Mouse (Mus musculus): ENCODE results near the gene Tnip2. TPM values are rescaled to one million over a fixed set of nuclear protein-coding genes. Genes with fewer than 3 reads are reported as not detected.

The Tnip2 gene
- total and polyA plus RNA-seq, 3 experiments = 16.0 to 26.8 (median 23.4) TPM

DNA sequence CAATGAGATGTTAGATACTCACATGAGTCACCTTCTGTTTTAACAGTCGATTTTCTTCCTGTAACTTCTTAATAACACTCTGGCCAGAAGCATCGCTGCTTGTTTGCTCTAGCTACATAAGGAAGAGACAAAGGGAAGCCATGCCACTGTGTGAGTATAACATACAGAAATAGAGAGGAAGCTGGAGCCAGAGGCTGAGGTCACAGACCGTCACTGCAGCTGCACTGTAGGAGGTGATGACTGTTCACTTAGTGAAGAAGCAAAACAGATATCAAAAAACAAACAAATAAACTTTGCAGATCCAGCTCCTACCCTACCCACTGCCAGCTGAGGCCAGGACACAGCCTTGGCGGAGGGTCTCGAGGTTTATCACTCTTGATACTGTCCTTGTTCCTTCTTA is 12.9 kb downstream of the Tnip2 start:
- Histone ChIP-seq H3K27ac (ENCODE audit: insufficient read depth, low read depth) (no peak overlapping the region), H3K9ac (ENCODE audit: insufficient read depth, low read depth) (no peak overlapping the region), H3K4me1 (ENCODE audit: control insufficient read depth in 1 of 2, insufficient read depth in 2 of 2) (peaks cover 0 to 23% of the 10 kb centered on the region in 2 experiments; a peak in 2 of 4 replicates), H3K4me2 (ENCODE audit: insufficient read depth, low read depth, poor library complexity, severe bottlenecking) (no peak overlapping the region), H3K79me2 (replicated peaks; ENCODE audit: control insufficient read depth, extremely low read depth, insufficient read depth, poor library complexity, severe bottlenecking) (0 out of 2 replicates have a peak, but pooled peaks cover 2% of the 10 kb centered on the region), H3K9me3 (replicated peaks; ENCODE audit: low read length) (no peaks in the 10 kb centered on the region), H3K4me3 (replicated peaks in 1 of 3; ENCODE audit: low read depth in 2 of 3, low read length in 2 of 3, poor library complexity in 1 of 3) (no peak overlapping the region), H3K27me3 (replicated peaks) (no peaks in the 10 kb centered on the region), H3K36me3 (replicated peaks in 1 of 2; ENCODE audit: control insufficient read depth in 1 of 2, insufficient read depth in 1 of 2, low read length in 1 of 2) (peaks cover 50 to 79% of the 10 kb centered on the region in 2 experiments)
- in situ Hi-C loops (cut with MboI; ENCODE audit: low pct_ligation_motif_present, low pct_unique_long_range_greater_than_20kb, low sequenced_read_pairs) = no loop called here
- dilution Hi-C loops (cut with MboI; ENCODE audit: extremely low pct_ligation_motif_present, extremely low pct_unique_long_range_greater_than_20kb, low sequenced_read_pairs) = no loop called here
- TF ChIP-seq ZMIZ1 (IDR thresholded peaks at IDR 0.05; ENCODE audit: low read depth, low read length) (no peak), NELFE (IDR thresholded peaks at IDR 0.05; ENCODE audit: low read depth, low read length) (no peak), MYC (IDR thresholded peaks at IDR 0.05; ENCODE audit: low read depth, low read length) (no peak), ELF1 (IDR thresholded peaks at IDR 0.05; ENCODE audit: low read depth, low read length) (no peak)
- no peak for DNase-seq (ENCODE audit: extremely low read depth)

- Histone ChIP-seq H3K9ac (ENCODE audit: insufficient read depth, low read depth) (no peak overlapping the region), H3K9me3 (replicated peaks; ENCODE audit: low read length) (no peaks in the 10 kb centered on the region), H3K36me3 (replicated peaks in 1 of 2; ENCODE audit: control insufficient read depth in 1 of 2, insufficient read depth in 1 of 2, low read length in 1 of 2) (peaks cover 36 to 64% of the 10 kb centered on the region in 2 experiments), H3K79me2 (replicated peaks; ENCODE audit: control insufficient read depth, extremely low read depth, insufficient read depth, poor library complexity, severe bottlenecking) (no peaks in the 10 kb centered on the region), H3K4me2 (ENCODE audit: insufficient read depth, low read depth, poor library complexity, severe bottlenecking) (no peak overlapping the region), H3K4me1 (ENCODE audit: control insufficient read depth in 1 of 2, insufficient read depth in 2 of 2) (peaks cover 0 to 13% of the 10 kb centered on the region in 2 experiments; a peak in 2 of 4 replicates), H3K4me3 (replicated peaks in 1 of 3; ENCODE audit: low read depth in 2 of 3, low read length in 2 of 3, poor library complexity in 1 of 3) (no peak overlapping the region), H3K27ac (ENCODE audit: insufficient read depth, low read depth) (no peak overlapping the region), H3K27me3 (replicated peaks) (no peaks in the 10 kb centered on the region)
- dilution Hi-C loops (cut with MboI; ENCODE audit: extremely low pct_ligation_motif_present, extremely low pct_unique_long_range_greater_than_20kb, low sequenced_read_pairs) (no loop called here), in situ Hi-C loops (cut with MboI; ENCODE audit: low pct_ligation_motif_present, low pct_unique_long_range_greater_than_20kb, low sequenced_read_pairs) (no loop called here)
- DNase-seq (ENCODE audit: extremely low read depth) = no peak
- no peak for TF ChIP-seq CHD1 (IDR thresholded peaks at IDR 0.05; ENCODE audit: low read depth, low read length)
- no peak for TF ChIP-seq CTCF (conservative IDR thresholded peaks at IDR 0.05 in 1 of 2, IDR thresholded peaks at IDR 0.05 in 1 of 2; ENCODE audit: low read depth in 2 of 2, low read length in 2 of 2)
- TF ChIP-seq ZNF384 (IDR thresholded peaks at IDR 0.05; ENCODE audit: low read depth, low read length) = no peak
- no peak for TF ChIP-seq MEF2A (IDR thresholded peaks at IDR 0.05; ENCODE audit: borderline replicate concordance, low read depth, low read length)
- TF ChIP-seq MAFK (IDR thresholded peaks at IDR 0.05; ENCODE audit: insufficient replicate concordance, low read length) = no peak
- TF ChIP-seq EP300 (IDR thresholded peaks at IDR 0.05; ENCODE audit: low read length) = no peak
- no peak for TF ChIP-seq E2F4 (IDR thresholded peaks at IDR 0.05; ENCODE audit: insufficient replicate concordance, low read depth, low read length)
- TF ChIP-seq SIN3A (IDR thresholded peaks at IDR 0.05; ENCODE audit: low read length) = no peak
- TF ChIP-seq ELF1 (IDR thresholded peaks at IDR 0.05; ENCODE audit: low read depth, low read length) = no peak
- TF ChIP-seq RAD21 (IDR thresholded peaks at IDR 0.05; ENCODE audit: low read depth, low read length) = no peak
- no peak for TF ChIP-seq MYC (IDR thresholded peaks at IDR 0.05; ENCODE audit: low read depth, low read length)
- no peak for TF ChIP-seq NELFE (IDR thresholded peaks at IDR 0.05; ENCODE audit: low read depth, low read length)
Measured at GRCm38 (mm10) chr5:34496745-34497144, 17.0 kb downstream of the Tnip2 start.

- no peak for DNase-seq (ENCODE audit: extremely low read depth)
- Histone ChIP-seq H3K9me3 (replicated peaks; ENCODE audit: low read length) (no peaks in the 10 kb centered on the region), H3K36me3 (replicated peaks in 1 of 2; ENCODE audit: control insufficient read depth in 1 of 2, insufficient read depth in 1 of 2, low read length in 1 of 2) (peaks cover 6 to 12% of the 10 kb centered on the region in 2 experiments), H3K4me3 (replicated peaks in 1 of 3; ENCODE audit: low read depth in 2 of 3, low read length in 2 of 3, poor library complexity in 1 of 3) (no peak overlapping the region), H3K27ac (ENCODE audit: insufficient read depth, low read depth) (no peak overlapping the region), H3K79me2 (replicated peaks; ENCODE audit: control insufficient read depth, extremely low read depth, insufficient read depth, poor library complexity, severe bottlenecking) (no peaks in the 10 kb centered on the region), H3K4me1 (ENCODE audit: control insufficient read depth in 1 of 2, insufficient read depth in 2 of 2) (peaks cover 4 to 21% of the 10 kb centered on the region in 2 experiments; a peak in 2 of 4 replicates), H3K9ac (ENCODE audit: insufficient read depth, low read depth) (no peak overlapping the region), H3K4me2 (ENCODE audit: insufficient read depth, low read depth, poor library complexity, severe bottlenecking) (no peak overlapping the region), H3K27me3 (replicated peaks) (no peaks in the 10 kb centered on the region)
- in situ Hi-C loops (cut with MboI; ENCODE audit: low pct_ligation_motif_present, low pct_unique_long_range_greater_than_20kb, low sequenced_read_pairs) = no loop called here
- dilution Hi-C loops (cut with MboI; ENCODE audit: extremely low pct_ligation_motif_present, extremely low pct_unique_long_range_greater_than_20kb, low sequenced_read_pairs) = no loop called here
- no peak for TF ChIP-seq MAZ (IDR thresholded peaks at IDR 0.05; ENCODE audit: low read depth, low read length)
- no peak for TF ChIP-seq NRF1 (IDR thresholded peaks at IDR 0.05; ENCODE audit: low read depth, low read length)
Measured at GRCm38 (mm10) chr5:34489418-34489787, 24.4 kb downstream of the Tnip2 start.

All from CH12.LX (cell line).